Mouse (Mus musculus) hindbrain, embryonic 14.5 days (tissue): ENCODE results near the gene Masp2. TPM values are rescaled to one million over a fixed set of nuclear protein-coding genes. Genes with fewer than 3 reads are reported as not detected.
A peak's percentile ranks its signal among the peaks of the same experiment; 100 is the strongest.

ENCODE experiments used
- ATAC-seq: fragments of 200-750 bp; cut with Nextera tagmentation; 2 replicates; pipeline ENCODE4 v1.8.0; 2017; ENCODE audit warnings: moderate number of reproducible peaks, mild to moderate bottlenecking, moderate TSS enrichment, moderate library complexity; ENCODE audit not compliant: low FRiP score
- DNase-seq: peaks from one replicate; pipeline ENCODE4 v3.0.0-alpha.2; 2015; ENCODE audit warnings: low spot score
- H3K27ac ChIP-seq: fragments of 300-500 bp; sonication (generic); 2 replicates; pipeline ENCODE4 v1.5.1; 2014; ENCODE audit warnings: mild to moderate bottlenecking, moderate library complexity
- H3K27me3 ChIP-seq: fragments of 300-500 bp; sonication (generic); 2 replicates; pipeline ENCODE4 v1.6.1; 2014; ENCODE audit warnings: mild to moderate bottlenecking, low read length, mixed read lengths; ENCODE audit not compliant: control insufficient read depth, insufficient read depth
- H3K36me3 ChIP-seq: fragments of 300-500 bp; sonication (generic); replicated peaks from 2 replicates; pipeline ENCODE4 v1.6.1; 2014; ENCODE audit not compliant: control insufficient read depth, insufficient read depth
- H3K4me1 ChIP-seq: fragments of 300-500 bp; sonication (generic); replicated peaks from 2 replicates; pipeline ENCODE4 v1.6.1; 2014; ENCODE audit warnings: antibody characterized with exemption, low read length, mixed read lengths; ENCODE audit not compliant: control insufficient read depth, insufficient read depth
- H3K4me2 ChIP-seq: fragments of 300-500 bp; sonication (generic); replicated peaks from 2 replicates; pipeline ENCODE4 v1.6.1; 2014; ENCODE audit warnings: mild to moderate bottlenecking, moderate library complexity
- H3K4me3 ChIP-seq: fragments of 300-500 bp; sonication (generic); replicated peaks from 2 replicates; pipeline ENCODE4 v1.5.1; 2014; ENCODE audit warnings: mild to moderate bottlenecking, low read length
- H3K9ac ChIP-seq: fragments of 300-500 bp; sonication (generic); 2 replicates; pipeline ENCODE4 v1.6.1; 2014
- H3K9me3 ChIP-seq: fragments of 300-500 bp; sonication (generic); 2 replicates; pipeline ENCODE4 v1.6.1; 2016; ENCODE audit warnings: low read length; ENCODE audit not compliant: control insufficient read depth
- WGBS: fragments of 180-500 bp; shearing (Covaris S2); extraction: QIAGEN DNeasy Blood & Tissue Kit; methylation state at CpG from one replicate; pipeline ENCODE4 v1.1.7; 2014; 5-methylcytosine and 5-hydroxymethylcytosine counted together
- polyA plus RNA-seq: library from polyadenylated mRNA; unstranded; fragments of >200 nt; fragmentation: Nextera tagmentation; extraction: Ambion mirVana; gene quantifications from 2 replicates; pipeline ENCODE4 v1.2.1, GENCODE M21; 2014

Gene Masp2
- polyA plus RNA-seq, 1 experiment from 2014 or later: 0.20 TPM

- Histone ChIP-seq H3K4me3 (no peak within 1 kb of the TSS), H3K4me1 (no peaks in the 10 kb centered on the region), H3K27me3 (no peaks in the 10 kb centered on the region), H3K4me2 (peak within 1 kb of the TSS; percentile 29; the same call in 1 of the 2 replicates), H3K36me3 (no peaks in the 10 kb centered on the region), H3K9ac (no peak within 1 kb of the TSS), H3K27ac (no peak within 1 kb of the TSS), H3K9me3 (no peaks in the 10 kb centered on the region)
- no peak for DNase-seq
- 69% methylated on average over 15 of the region's 15 CpGs for WGBS
- no peak for ATAC-seq
Observed at GRCm38 (mm10) chr4:148643291-148644156, 41.2 kb downstream of the Masp2 start, which contains the start of gene Gm572. Gene Gm572, plus strand, starts transcription at chr4:148643317.

GRCm38 (mm10) chr4:148644157-148644511 lies 41.8 kb downstream of the Masp2 start:
- H3K27ac ChIP-seq: no peak overlapping the region
- H3K9ac ChIP-seq: no peak overlapping the region
- H3K36me3 ChIP-seq: no peaks in the 10 kb centered on the region
- H3K4me3 ChIP-seq: no peak overlapping the region
- H3K4me2 ChIP-seq: peak overlapping the region; percentile 29; the same call in 1 of the 2 replicates
- H3K4me1 ChIP-seq: no peaks in the 10 kb centered on the region
- ATAC-seq (no peak), DNase-seq (peak; percentile 70)
- no peaks in the 10 kb centered on the region for H3K9me3 ChIP-seq
- no peaks in the 10 kb centered on the region for H3K27me3 ChIP-seq
- WGBS: 6% methylated on average over 9 of the region's 9 CpGs

DNA sequence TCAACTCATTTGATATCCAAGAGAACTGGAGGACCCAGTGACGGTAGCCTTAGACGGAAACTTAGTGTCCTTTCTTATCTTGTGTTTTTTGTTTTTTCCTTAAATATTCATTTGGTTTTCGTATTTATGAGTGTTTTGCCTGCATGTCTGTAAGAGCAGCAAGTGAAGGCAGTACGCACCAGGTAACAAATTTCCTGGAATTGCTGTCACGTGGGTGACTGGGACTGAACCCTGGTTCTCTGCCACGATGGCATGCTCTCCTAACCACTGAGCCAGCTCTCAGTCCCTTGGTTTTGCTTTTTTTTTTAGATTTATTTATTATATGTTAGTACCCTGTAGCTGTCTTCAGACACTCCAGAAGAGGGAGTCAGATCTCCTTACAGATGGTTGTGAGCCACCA lies 42.6 kb downstream of the Masp2 start:
- Histone ChIP-seq H3K4me2 (no peak overlapping the region), H3K36me3 (no peaks in the 10 kb centered on the region), H3K9ac (no peak overlapping the region), H3K27me3 (no peaks in the 10 kb centered on the region), H3K27ac (no peak overlapping the region), H3K9me3 (no peaks in the 10 kb centered on the region), H3K4me3 (no peak overlapping the region), H3K4me1 (no peaks in the 10 kb centered on the region)
- no peak for ATAC-seq
- WGBS: 91% methylated on average over 6 of the region's 6 CpGs
- DNase-seq: no peak

GRCm38 (mm10) chr4:148646616-148647015 lies 44.3 kb downstream of the Masp2 start:
- Histone ChIP-seq H3K36me3 (no peaks in the 10 kb centered on the region), H3K4me1 (0 out of 2 replicates have a peak, but pooled peaks cover 5% of the 10 kb centered on the region), H3K4me3 (no peak overlapping the region), H3K4me2 (no peak overlapping the region), H3K9ac (no peak overlapping the region), H3K27me3 (no peaks in the 10 kb centered on the region), H3K9me3 (no peaks in the 10 kb centered on the region), H3K27ac (no peak overlapping the region)
- WGBS: 65% methylated on average over 11 of the region's 11 CpGs
- no peak for DNase-seq
- ATAC-seq: no peak

DNA sequence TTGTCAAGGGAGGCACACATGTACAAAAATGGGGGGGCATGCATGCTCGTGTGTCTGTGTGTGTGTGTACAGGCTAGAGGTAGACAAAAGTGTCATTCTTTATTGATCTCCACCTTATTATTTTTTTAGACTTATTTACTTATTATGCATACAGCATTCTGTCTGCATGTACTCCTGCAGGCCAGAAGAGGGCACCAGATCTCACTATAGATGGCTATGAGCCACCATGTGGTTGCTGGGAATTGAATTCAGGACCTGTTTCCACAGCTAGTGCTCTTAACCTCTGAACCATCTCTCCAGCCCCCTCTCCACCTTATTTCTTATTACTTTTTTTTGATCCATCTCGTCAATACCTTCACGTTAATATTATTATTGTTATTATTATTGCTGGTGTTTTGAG lies 47.0 kb downstream of the Masp2 start:
- H3K27me3 ChIP-seq: no peaks in the 10 kb centered on the region
- H3K4me2 ChIP-seq: no peak overlapping the region
- H3K27ac ChIP-seq: no peak overlapping the region
- no peak for ATAC-seq
- H3K4me1 ChIP-seq: 0 out of 2 replicates have a peak, but pooled peaks cover 5% of the 10 kb centered on the region
- H3K9me3 ChIP-seq: no peaks in the 10 kb centered on the region
- no peak overlapping the region for H3K9ac ChIP-seq
- no peaks in the 10 kb centered on the region for H3K36me3 ChIP-seq
- no peak for DNase-seq
- WGBS: 72% methylated on average over 3 of the region's 3 CpGs
- H3K4me3 ChIP-seq: no peak overlapping the region

GRCm38 (mm10) chr4:148651045-148651444 lies 48.7 kb downstream of the Masp2 start:
- H3K27ac ChIP-seq: no peak overlapping the region
- H3K9ac ChIP-seq: no peak overlapping the region
- no peaks in the 10 kb centered on the region for H3K27me3 ChIP-seq
- ATAC-seq: peak; percentile 66
- H3K36me3 ChIP-seq: no peaks in the 10 kb centered on the region
- no peak overlapping the region for H3K4me2 ChIP-seq
- H3K4me1 ChIP-seq: 0 out of 2 replicates have a peak, but pooled peaks cover 5% of the 10 kb centered on the region
- 29% methylated on average over 9 of the region's 9 CpGs for WGBS
- no peaks in the 10 kb centered on the region for H3K9me3 ChIP-seq
- H3K4me3 ChIP-seq: no peak overlapping the region
- DNase-seq: peak; percentile 32

- Histone ChIP-seq H3K9me3 (no peaks in the 10 kb centered on the region), H3K4me3 (no peak overlapping the region), H3K4me2 (no peak overlapping the region), H3K27me3 (no peaks in the 10 kb centered on the region), H3K4me1 (0 out of 2 replicates have a peak, but pooled peaks cover 5% of the 10 kb centered on the region), H3K36me3 (no peaks in the 10 kb centered on the region), H3K27ac (no peak overlapping the region), H3K9ac (no peak overlapping the region)
- no peak for DNase-seq
- ATAC-seq: no peak; the same call in 1 of the 2 replicates
- WGBS: 89% methylated on average over 18 of the region's 18 CpGs
Observed at GRCm38 (mm10) chr4:148654701-148655398, 52.5 kb downstream of the Masp2 start.

- DNase-seq (no peak), ATAC-seq (no peak)
- Histone ChIP-seq H3K4me1 (no peaks in the 10 kb centered on the region), H3K4me2 (no peak overlapping the region), H3K36me3 (no peaks in the 10 kb centered on the region), H3K27ac (no peak overlapping the region), H3K27me3 (no peaks in the 10 kb centered on the region), H3K4me3 (no peak overlapping the region), H3K9ac (no peak overlapping the region), H3K9me3 (no peaks in the 10 kb centered on the region)
- WGBS: 38% methylated on average over 15 of the region's 15 CpGs
Observed at GRCm38 (mm10) chr4:148656691-148657258, 54.4 kb downstream of the Masp2 start.

DNA sequence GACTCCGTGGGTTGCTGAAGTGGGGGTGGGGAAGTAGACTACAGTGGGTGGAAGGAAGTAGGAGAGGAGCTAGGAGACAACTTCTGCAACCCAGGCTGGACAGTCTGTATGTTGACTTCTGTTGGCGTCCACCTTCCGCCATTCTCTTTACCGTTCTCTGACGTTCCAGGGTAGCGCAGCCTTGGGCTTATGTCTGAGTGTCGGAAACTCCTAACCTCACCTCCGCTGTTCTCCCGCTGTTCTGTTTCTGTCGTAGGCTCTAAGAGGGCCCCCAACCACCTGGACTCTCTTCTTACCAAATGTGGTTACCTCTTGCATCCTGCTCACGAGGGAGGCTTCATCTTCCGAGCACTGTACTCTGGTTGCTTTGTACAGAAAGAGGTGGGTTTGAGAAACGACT lies 55.4 kb downstream of the Masp2 start:
- Histone ChIP-seq H3K27me3 (no peaks in the 10 kb centered on the region), H3K9me3 (no peaks in the 10 kb centered on the region), H3K4me2 (no peak overlapping the region), H3K36me3 (no peaks in the 10 kb centered on the region), H3K4me3 (no peak overlapping the region), H3K27ac (no peak overlapping the region), H3K9ac (no peak overlapping the region), H3K4me1 (peaks cover 5% of the 10 kb centered on the region; the same call in 1 of the 2 replicates)
- no peak for ATAC-seq
- DNase-seq: no peak
- WGBS: 90% methylated on average over 13 of the region's 13 CpGs
